Mouse (Mus musculus) stomach, embryonic 15.5 days (tissue): ENCODE results near the gene Ablim2. TPM values are rescaled to one million over a fixed set of nuclear protein-coding genes. Genes with fewer than 3 reads are reported as not detected.
A peak's percentile ranks its signal among the peaks of the same experiment; 100 is the strongest.

Experiments
- ATAC-seq: fragments of 200-750 bp; cut with Nextera tagmentation; 2 replicates; pipeline ENCODE4 v1.8.0; 2017; ENCODE audit warnings: low read depth, moderate number of reproducible peaks, moderate TSS enrichment; ENCODE audit not compliant: insufficient read depth, low FRiP score
- H3K27ac ChIP-seq: fragments of 300-500 bp; sonication (generic); 2 replicates; pipeline ENCODE4 v1.5.1; 2015; ENCODE audit warnings: mild to moderate bottlenecking, inconsistent platforms
- H3K27me3 ChIP-seq: fragments of 300-500 bp; sonication (generic); replicated peaks from 2 replicates; pipeline ENCODE4 v1.6.1; 2015; ENCODE audit warnings: inconsistent platforms
- H3K36me3 ChIP-seq: fragments of 300-500 bp; sonication (generic); 2 replicates; pipeline ENCODE4 v1.6.1; 2015; ENCODE audit warnings: inconsistent platforms
- H3K4me1 ChIP-seq: fragments of 300-500 bp; sonication (generic); 2 replicates; pipeline ENCODE4 v1.6.1; 2015; ENCODE audit warnings: inconsistent platforms
- H3K4me2 ChIP-seq: fragments of 300-500 bp; sonication (generic); 2 replicates; pipeline ENCODE4 v1.6.1; 2015; ENCODE audit warnings: mild to moderate bottlenecking, inconsistent platforms
- H3K4me3 ChIP-seq: fragments of 300-500 bp; sonication (generic); replicated peaks from 2 replicates; pipeline ENCODE4 v1.5.1; 2015; ENCODE audit warnings: inconsistent platforms
- H3K9ac ChIP-seq: fragments of 300-500 bp; sonication (generic); 2 replicates; pipeline ENCODE4 v1.6.1; 2015; ENCODE audit warnings: inconsistent platforms
- H3K9me3 ChIP-seq: fragments of 300-500 bp; sonication (generic); 2 replicates; pipeline ENCODE4 v1.6.1; 2016; ENCODE audit warnings: inconsistent platforms
- WGBS: fragments of 180-500 bp; shearing (Covaris S2); methylation state at CpG from one replicate; pipeline ENCODE4 v1.1.7; 2015; 5-methylcytosine and 5-hydroxymethylcytosine counted together
- polyA plus RNA-seq: library from polyadenylated mRNA; unstranded; fragments of >200 nt; fragmentation: Nextera tagmentation; extraction: Ambion mirVana; gene quantifications from 2 replicates; pipeline ENCODE4 v1.2.1, GENCODE M21; 2015

Ablim2 gene
- polyA plus RNA-seq, 1 experiment from 2014 or later: 2.8 TPM

DNA sequence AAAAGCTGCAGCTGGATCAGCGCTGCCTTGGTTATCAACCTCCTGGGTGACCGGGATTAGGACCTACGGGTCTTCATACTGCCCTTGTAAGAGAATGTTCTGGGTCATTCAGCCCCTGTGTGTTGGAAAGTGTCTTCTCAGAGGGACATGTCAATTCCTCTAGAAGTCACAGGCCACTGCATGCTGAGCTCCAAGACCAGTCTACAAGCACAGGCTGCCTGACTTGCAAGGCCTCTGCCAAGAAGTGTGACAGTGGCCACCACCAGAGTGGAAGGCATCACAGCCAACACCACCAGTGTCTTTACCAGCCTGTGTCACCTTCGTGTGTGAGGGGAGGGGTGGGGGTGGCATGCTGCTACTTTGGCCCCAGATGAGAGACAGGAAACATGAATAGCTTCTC is 1.7 kb upstream of the Ablim2 start:
- no peak for ATAC-seq
- H3K9ac ChIP-seq: no peak overlapping the region

GRCm38 (mm10) chr5:35756997-35757638 is 562 bp upstream of the Ablim2 start:
- H3K27me3 ChIP-seq: peaks cover 45% of the 10 kb centered on the region
- no peak overlapping the region for H3K9ac ChIP-seq
- H3K4me2 ChIP-seq: peak overlapping the region; percentile 99
- no peaks in the 10 kb centered on the region for H3K9me3 ChIP-seq
- H3K4me1 ChIP-seq: 0 out of 2 replicates have a peak, but pooled peaks cover 4% of the 10 kb centered on the region
- no peak overlapping the region for H3K27ac ChIP-seq
- H3K36me3 ChIP-seq: no peaks in the 10 kb centered on the region
- 13% methylated on average over 25 of the region's 26 CpGs for WGBS
- H3K4me3 ChIP-seq: peak overlapping the region; percentile 65
- no peak for ATAC-seq

More for the DNA sequence above, 1.7 kb upstream of the Ablim2 start:
- Histone ChIP-seq H3K27me3 (peaks cover 42% of the 10 kb centered on the region), H3K4me1 (0 out of 2 replicates have a peak, but pooled peaks cover 4% of the 10 kb centered on the region), H3K36me3 (no peaks in the 10 kb centered on the region), H3K4me2 (no peak overlapping the region), H3K4me3 (no peak overlapping the region), H3K27ac (no peak overlapping the region), H3K9me3 (no peaks in the 10 kb centered on the region)
- 82% methylated on average over 4 of the region's 4 CpGs for WGBS

DNA sequence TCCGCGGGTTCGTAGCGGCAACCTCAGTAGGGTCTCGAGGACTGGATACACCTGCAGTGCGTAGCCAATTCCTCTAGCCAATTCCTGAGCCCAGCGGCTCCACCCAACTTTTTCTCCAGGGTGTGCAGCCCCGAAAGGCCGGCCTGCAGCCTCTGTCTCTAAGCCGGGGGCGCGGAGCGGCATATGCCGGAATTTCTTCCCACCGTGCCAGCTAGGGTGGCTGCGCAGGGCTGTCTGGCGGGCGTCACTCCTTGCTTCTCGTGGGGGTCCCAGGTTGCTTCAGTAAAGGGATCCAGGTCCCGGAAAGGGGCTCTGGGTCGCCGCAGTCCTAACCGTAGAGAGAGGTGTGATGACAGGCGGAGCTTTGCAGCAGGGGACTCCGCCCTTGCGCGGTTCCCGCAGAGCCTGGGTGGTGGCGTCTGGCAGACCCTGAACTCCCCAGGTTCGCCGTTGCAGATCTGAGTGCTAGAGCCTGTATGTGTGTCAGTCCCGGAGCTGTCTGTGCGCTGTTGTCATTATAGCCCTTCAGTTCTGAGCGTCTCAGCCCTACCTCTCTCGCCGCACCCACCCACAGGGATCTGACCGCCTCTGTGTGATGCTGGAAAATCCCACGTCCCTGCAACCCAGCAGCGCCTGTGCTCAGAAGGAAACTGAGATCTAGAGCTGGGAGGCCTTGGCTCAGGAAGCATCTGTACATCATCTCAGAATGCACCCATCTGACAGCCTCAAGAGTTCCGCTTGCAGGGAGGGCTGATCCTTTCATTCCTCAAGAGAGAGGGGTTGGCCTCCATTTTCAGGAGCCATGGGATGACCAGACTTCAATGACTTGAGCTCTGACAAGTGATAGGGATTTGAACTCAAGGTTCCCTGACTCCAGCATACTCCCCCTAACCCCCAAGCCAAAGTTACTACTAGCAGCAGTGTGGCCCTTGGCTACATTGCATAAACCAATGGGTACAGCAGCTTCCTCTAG is 687 bp downstream of the Ablim2 start:
- H3K27me3 ChIP-seq: peaks cover 45% of the 10 kb centered on the region
- peak overlapping the region; percentile 99 for H3K4me2 ChIP-seq
- H3K9ac ChIP-seq: peak overlapping the region; percentile 22; the same call in 1 of the 2 replicates
- 0 out of 2 replicates have a peak, but pooled peaks cover 4% of the 10 kb centered on the region for H3K4me1 ChIP-seq
- peak overlapping the region; percentile 65 for H3K4me3 ChIP-seq
- peak; percentile 0; the same call in 1 of the 2 replicates for ATAC-seq
- H3K9me3 ChIP-seq: no peaks in the 10 kb centered on the region
- no peaks in the 10 kb centered on the region for H3K36me3 ChIP-seq
- H3K27ac ChIP-seq: no peak overlapping the region
- under 1% methylated on average over 40 of the region's 40 CpGs for WGBS

GRCm38 (mm10) chr5:35761323-35761722 is 3.6 kb downstream of the Ablim2 start:
- Histone ChIP-seq H3K27ac (no peak overlapping the region), H3K27me3 (peaks cover 38% of the 10 kb centered on the region), H3K4me3 (no peak overlapping the region), H3K4me2 (no peak overlapping the region), H3K4me1 (0 out of 2 replicates have a peak, but pooled peaks cover 4% of the 10 kb centered on the region), H3K9ac (no peak overlapping the region), H3K9me3 (no peaks in the 10 kb centered on the region), H3K36me3 (no peaks in the 10 kb centered on the region)
- 66% methylated on average over 5 of the region's 5 CpGs for WGBS
- ATAC-seq: no peak

GRCm38 (mm10) chr5:35762388-35762787 is 4.7 kb downstream of the Ablim2 start:
- Histone ChIP-seq H3K4me2 (no peak overlapping the region), H3K27me3 (peaks cover 30% of the 10 kb centered on the region), H3K9ac (no peak overlapping the region), H3K27ac (no peak overlapping the region), H3K4me3 (no peak overlapping the region), H3K36me3 (no peaks in the 10 kb centered on the region), H3K4me1 (0 out of 2 replicates have a peak, but pooled peaks cover 4% of the 10 kb centered on the region), H3K9me3 (no peaks in the 10 kb centered on the region)
- 50% methylated on average over 5 of the region's 5 CpGs for WGBS
- ATAC-seq: no peak

DNA sequence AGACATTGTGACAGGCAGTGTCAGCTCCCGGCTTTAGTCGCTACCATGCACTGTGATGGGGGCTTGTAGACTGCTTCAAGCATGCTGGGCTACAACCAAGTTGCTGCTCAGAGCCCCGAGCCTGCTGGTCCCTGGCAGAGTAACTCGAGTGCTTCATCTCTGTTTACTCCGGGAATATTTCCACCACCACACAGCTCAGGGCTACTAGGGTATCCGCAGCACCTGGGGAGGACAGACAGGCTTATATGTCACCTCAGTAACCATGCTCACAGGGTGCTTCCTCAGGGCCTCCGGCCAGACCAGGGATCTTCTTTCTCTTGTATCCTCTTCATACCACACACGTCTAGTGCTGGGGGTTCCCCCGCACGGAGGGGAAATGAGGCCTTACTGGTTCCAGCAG is 5.2 kb downstream of the Ablim2 start:
- no peaks in the 10 kb centered on the region for H3K9me3 ChIP-seq
- WGBS: 77% methylated on average over 10 of the region's 10 CpGs
- no peak for ATAC-seq

DNA sequence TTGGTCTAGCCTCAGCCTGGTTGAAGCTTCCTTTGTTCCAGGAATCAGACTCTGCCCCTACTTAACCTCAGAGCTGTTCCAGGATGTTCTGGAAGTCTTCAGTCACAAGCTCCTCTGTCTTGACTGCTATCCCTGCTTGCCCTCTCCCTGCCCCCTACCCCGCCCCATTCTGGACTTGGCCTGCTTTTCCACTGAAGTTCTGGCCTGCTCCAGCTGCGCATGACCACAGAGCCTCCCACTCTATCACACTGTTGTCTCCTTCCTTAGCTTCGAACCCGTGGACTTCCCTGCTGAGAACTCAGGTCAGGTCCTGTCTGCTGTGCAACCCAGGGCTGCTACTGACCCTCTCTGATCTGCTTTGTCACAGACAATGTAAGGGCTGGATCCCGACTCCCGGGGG is 8.2 kb downstream of the Ablim2 start:
- H3K9ac ChIP-seq: no peak overlapping the region
- H3K36me3 ChIP-seq: no peaks in the 10 kb centered on the region
- no peak for ATAC-seq
- no peaks in the 10 kb centered on the region for H3K4me1 ChIP-seq
- 75% methylated on average over 6 of the region's 6 CpGs for WGBS
- peaks cover 3% of the 10 kb centered on the region; the same call in 1 of the 2 replicates for H3K27me3 ChIP-seq
- H3K9me3 ChIP-seq: no peaks in the 10 kb centered on the region
- no peak overlapping the region for H3K4me2 ChIP-seq
- no peak overlapping the region for H3K27ac ChIP-seq
- no peak overlapping the region for H3K4me3 ChIP-seq

More for the DNA sequence above, 5.2 kb downstream of the Ablim2 start:
- no peak overlapping the region for H3K4me2 ChIP-seq
- no peak overlapping the region for H3K4me3 ChIP-seq
- no peak overlapping the region for H3K9ac ChIP-seq
- H3K27me3 ChIP-seq: peaks cover 29% of the 10 kb centered on the region
- H3K36me3 ChIP-seq: no peaks in the 10 kb centered on the region
- H3K4me1 ChIP-seq: 0 out of 2 replicates have a peak, but pooled peaks cover 4% of the 10 kb centered on the region
- no peak overlapping the region for H3K27ac ChIP-seq

DNA sequence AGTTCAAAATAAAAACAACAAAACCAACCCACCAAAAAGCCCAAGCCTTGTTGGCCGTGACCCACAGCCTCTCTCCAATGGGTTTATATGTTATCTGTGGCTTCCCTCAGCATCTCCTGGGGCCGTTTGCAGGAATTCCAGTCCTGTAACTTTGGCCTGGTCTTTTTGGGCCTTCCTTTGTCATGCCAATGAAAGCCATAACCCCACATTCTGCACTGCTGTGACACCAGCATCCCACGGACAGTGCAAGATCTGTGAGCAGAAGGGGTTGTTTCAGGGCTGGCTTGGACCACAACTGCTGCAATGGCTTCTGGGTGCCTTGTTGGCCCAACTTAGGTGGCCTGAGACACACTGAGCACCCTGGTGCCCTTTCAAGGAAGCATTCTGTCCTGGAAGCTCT is 10.8 kb downstream of the Ablim2 start:
- no peak overlapping the region for H3K27ac ChIP-seq
- 74% methylated on average over 3 of the region's 3 CpGs for WGBS
- no peak overlapping the region for H3K4me2 ChIP-seq
- no peaks in the 10 kb centered on the region for H3K9me3 ChIP-seq
- no peaks in the 10 kb centered on the region for H3K36me3 ChIP-seq
- no peak for ATAC-seq
- H3K9ac ChIP-seq: no peak overlapping the region
- no peaks in the 10 kb centered on the region; the same call in 1 of the 2 replicates for H3K27me3 ChIP-seq
- no peaks in the 10 kb centered on the region; the same call in 1 of the 2 replicates for H3K4me1 ChIP-seq
- H3K4me3 ChIP-seq: no peak overlapping the region

DNA sequence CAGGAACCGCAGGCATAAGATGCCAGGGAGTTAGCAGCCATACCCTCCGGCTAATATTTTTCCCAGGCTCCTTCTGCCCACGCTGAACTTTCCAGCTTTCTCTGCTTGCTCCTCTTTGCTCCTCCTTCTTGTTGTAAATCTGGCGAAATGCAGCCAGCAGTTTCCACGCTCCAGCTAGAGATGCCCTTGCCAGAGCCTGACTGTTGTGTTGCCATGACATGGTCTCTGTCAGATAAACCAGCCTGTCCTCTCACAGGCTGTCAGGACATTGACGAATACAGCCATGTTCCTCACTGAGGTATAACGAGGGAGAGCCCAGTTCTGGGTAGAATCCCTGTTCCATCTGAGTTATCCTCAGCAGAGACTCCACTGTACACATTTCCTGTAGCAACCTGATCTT is 11.3 kb downstream of the Ablim2 start:
- H3K4me1 ChIP-seq: no peaks in the 10 kb centered on the region; the same call in 1 of the 2 replicates
- H3K9me3 ChIP-seq: no peaks in the 10 kb centered on the region
- 78% methylated on average over 7 of the region's 7 CpGs for WGBS
- no peaks in the 10 kb centered on the region; the same call in 1 of the 2 replicates for H3K27me3 ChIP-seq
- no peak overlapping the region for H3K4me2 ChIP-seq
- no peak overlapping the region for H3K9ac ChIP-seq
- H3K36me3 ChIP-seq: no peaks in the 10 kb centered on the region
- H3K27ac ChIP-seq: no peak overlapping the region
- no peak for ATAC-seq
- no peak overlapping the region for H3K4me3 ChIP-seq

GRCm38 (mm10) chr5:35770246-35770645 is 12.6 kb downstream of the Ablim2 start:
- 88% methylated on average over 2 of the region's 2 CpGs for WGBS
- H3K4me1 ChIP-seq: no peaks in the 10 kb centered on the region; the same call in 1 of the 2 replicates
- no peak overlapping the region for H3K4me3 ChIP-seq
- H3K4me2 ChIP-seq: no peak overlapping the region
- H3K36me3 ChIP-seq: no peaks in the 10 kb centered on the region
- no peak overlapping the region for H3K27ac ChIP-seq
- ATAC-seq: no peak
- no peak overlapping the region for H3K9ac ChIP-seq
- H3K27me3 ChIP-seq: no peaks in the 10 kb centered on the region
- H3K9me3 ChIP-seq: no peaks in the 10 kb centered on the region

GRCm38 (mm10) chr5:35770891-35771663 is 13.4 kb downstream of the Ablim2 start:
- no peak overlapping the region for H3K27ac ChIP-seq
- H3K4me2 ChIP-seq: no peak overlapping the region
- no peaks in the 10 kb centered on the region; the same call in 1 of the 2 replicates for H3K4me1 ChIP-seq
- no peak overlapping the region for H3K9ac ChIP-seq
- WGBS: 39% methylated on average over 14 of the region's 14 CpGs
- ATAC-seq: peak; percentile 48; the same call in 1 of the 2 replicates
- no peaks in the 10 kb centered on the region for H3K9me3 ChIP-seq
- H3K4me3 ChIP-seq: no peak overlapping the region
- no peaks in the 10 kb centered on the region for H3K27me3 ChIP-seq
- no peaks in the 10 kb centered on the region for H3K36me3 ChIP-seq
